Mouse (Mus musculus) cortical plate, adult 2 months (tissue): ENCODE results near the gene Nos2.

Experiments
- CTCF ChIP-seq: fragments of 200-500 bp; IDR thresholded peaks from 2 replicates; pipeline ENCODE4 v1.5.1; 2011; ENCODE audit warnings: mild to moderate bottlenecking, control low read depth, low read length; ENCODE audit not compliant: insufficient read depth; ENCODE audit errors: extremely low read depth
- POLR2A ChIP-seq: fragments of 200-500 bp; IDR thresholded peaks from 2 replicates; pipeline ENCODE4 v1.6.1; 2011; ENCODE audit warnings: mild to moderate bottlenecking, low read length, control low read depth; ENCODE audit not compliant: insufficient read depth; ENCODE audit errors: extremely low read depth

DNA sequence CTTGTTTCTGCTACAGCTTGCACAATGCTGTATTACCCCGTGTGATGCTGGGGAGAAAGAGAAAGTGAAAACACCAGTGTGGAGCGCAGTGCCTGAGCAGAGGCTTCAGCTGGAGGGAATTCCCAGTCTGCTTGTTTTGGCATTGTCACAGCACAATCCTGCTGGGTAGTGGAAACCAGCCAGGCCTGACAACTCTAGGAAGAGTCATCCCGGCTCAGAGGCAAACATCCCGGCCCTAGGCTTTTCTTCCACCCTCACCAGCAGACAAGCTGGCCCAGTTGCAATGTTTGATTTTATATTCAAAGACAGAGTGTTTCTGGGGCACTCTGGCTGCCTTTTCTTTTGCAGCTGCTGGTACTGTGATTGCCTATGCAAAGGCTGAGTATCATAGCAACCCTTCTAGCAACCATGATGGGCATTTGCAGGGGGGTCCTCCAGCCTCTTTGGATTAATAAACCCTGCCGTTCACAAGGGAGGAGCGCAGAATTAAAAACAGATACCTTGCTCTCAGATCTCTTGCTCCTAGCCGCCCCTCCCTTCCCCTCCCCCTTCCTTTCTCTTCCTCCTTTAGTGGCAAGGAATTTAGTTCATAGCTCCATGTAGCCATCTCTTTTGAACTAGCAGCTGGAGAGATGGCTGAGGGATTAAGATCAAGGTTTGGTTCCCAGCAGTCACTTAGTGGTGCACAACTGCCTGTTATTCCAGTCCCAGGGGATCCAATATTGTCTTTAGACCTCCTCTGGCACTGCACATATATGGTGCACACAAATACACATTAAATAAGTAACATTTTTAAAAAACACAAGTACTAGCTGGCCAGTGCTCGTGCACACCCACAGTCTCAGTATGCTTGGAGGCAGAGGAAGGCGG is 33.2 kb upstream of the Nos2 start:
- TF ChIP-seq CTCF: no peak
- TF ChIP-seq POLR2A: no peak
